Mouse (Mus musculus) CD4-positive, CD25-positive, alpha-beta regulatory T cell, adult 9 weeks (primary cell): ENCODE results near the gene Tcaf3. TPM values are rescaled to one million over a fixed set of nuclear protein-coding genes. Genes with fewer than 3 reads are reported as not detected.

Source experiments
- polyA plus RNA-seq: library from polyadenylated mRNA; unstranded; fragments of 100-300 nt; shearing (Covaris generic); gene quantifications from one replicate; pipeline ENCODE4 v1.2.1, GENCODE M21; 2017

The Tcaf3 gene
- polyA plus RNA-seq, result not detected

GRCm38 (mm10) chr6:42597592-42597991 is at the start of gene Tcaf3:
TSS of gene Tcaf3 (minus strand) at chr6:42597692.

GRCm38 (mm10) chr6:42644912-42645549 is 47.5 kb upstream of the Tcaf3 start, which contains the start of gene Tcaf2:
TSS of gene Tcaf2 (minus strand) at chr6:42645254.

GRCm38 (mm10) chr6:42547461-42547860 is 50.0 kb downstream of the Tcaf3 start, which contains the start of gene Olfr455:
TSS of gene Olfr455 (minus strand) at chr6:42547587.

Other genes with a start within 250 kb of the Tcaf3 start
- 53.3 TPM for gene Zyx, start 248.1 kb downstream of the Tcaf3 start, polyA plus RNA-seq
- 0.21 TPM for gene Epha1, start 224.4 kb downstream of the Tcaf3 start, polyA plus RNA-seq
- not detected for gene Tas2r143, start 197.5 kb downstream of the Tcaf3 start, polyA plus RNA-seq
- gene Tas2r135, start 192.3 kb downstream of the Tcaf3 start, polyA plus RNA-seq, result not detected
- gene Tas2r126, start 163.2 kb downstream of the Tcaf3 start, polyA plus RNA-seq, result not detected
- gene Olfr458, start 132.5 kb downstream of the Tcaf3 start, polyA plus RNA-seq, result not detected
- gene Olfr457, start 121.4 kb downstream of the Tcaf3 start, polyA plus RNA-seq, result not detected
- gene Olfr456, start 110.5 kb downstream of the Tcaf3 start, polyA plus RNA-seq, result not detected
- gene Olfr455, start 50.1 kb downstream of the Tcaf3 start, polyA plus RNA-seq, result not detected
- 0.06 TPM for gene Tcaf2, start 47.6 kb upstream of the Tcaf3 start, polyA plus RNA-seq
- 0.10 TPM for gene Tcaf1, start 112.4 kb upstream of the Tcaf3 start, polyA plus RNA-seq
- not detected for gene Olfr453, start 141.7 kb upstream of the Tcaf3 start, polyA plus RNA-seq
- not detected for gene Olfr38, start 158.7 kb upstream of the Tcaf3 start, polyA plus RNA-seq
- not detected for gene Olfr452, start 187.4 kb upstream of the Tcaf3 start, polyA plus RNA-seq
- gene Olfr450, start 214.2 kb upstream of the Tcaf3 start, polyA plus RNA-seq, result not detected
- not detected for gene Olfr449, start 236.7 kb upstream of the Tcaf3 start, polyA plus RNA-seq